Mouse (Mus musculus): ENCODE results near the gene Gm35315.
"Not testable (repeated sequence)": the region's sequence is repeated elsewhere in the genome, so short reads cannot be mapped to it uniquely, and the experiment has no call there.

- not testable (repeated sequence) for TF ChIP-seq HCFC1 (IDR thresholded peaks at IDR 0.05; ENCODE audit: borderline replicate concordance, insufficient read depth, low read length); CHD2 (IDR thresholded peaks at IDR 0.05; ENCODE audit: low read depth, low read length); ZNF384 (IDR thresholded peaks at IDR 0.05; ENCODE audit: low read depth, low read length); ZC3H11A (IDR thresholded peaks at IDR 0.05; ENCODE audit: borderline replicate concordance, low read depth, low read length)
These were observed 28.2 kb upstream of the Gm35315 start for GRCm38 (mm10) chr5:110122380-110122779.
